Mouse (Mus musculus) heart, adult 2 months (tissue): ENCODE results near the gene Purb. TPM values are rescaled to one million over a fixed set of nuclear protein-coding genes. Genes with fewer than 3 reads are reported as not detected.
"Not testable (repeated sequence)": the region's sequence is repeated elsewhere in the genome, so short reads cannot be mapped to it uniquely, and the experiment has no call there.

ENCODE experiments used
- DNase-seq, 2 experiments: peaks; one replicate each; pipeline ENCODE4 v3.0.0; 2021
- H3K27ac ChIP-seq: fragments of 200-600 bp; 2 replicates; pipeline ENCODE4 v1.8.1; 2022
- H3K27me3 ChIP-seq: fragments of 200-500 bp; 2 replicates; pipeline ENCODE4 v1.6.1; 2012; ENCODE audit warnings: mild to moderate bottlenecking, low read length, inconsistent platforms, mixed read lengths; ENCODE audit not compliant: control insufficient read depth, insufficient read depth
- H3K36me3 ChIP-seq: fragments of 200-500 bp; 2 replicates; pipeline ENCODE4 v1.6.1; 2012; ENCODE audit warnings: low read length, inconsistent platforms; ENCODE audit not compliant: control insufficient read depth, insufficient read depth
- H3K4me1 ChIP-seq: fragments of 200-500 bp; 2 replicates; pipeline ENCODE4 v1.6.1; 2011; ENCODE audit warnings: low read length; ENCODE audit not compliant: control insufficient read depth, insufficient read depth
- H3K4me3 ChIP-seq: fragments of 200-600 bp; 2 replicates; pipeline ENCODE4 v1.8.1; 2022
- H3K79me2 ChIP-seq: fragments of 200-500 bp; replicated peaks from 2 replicates; pipeline ENCODE4 v1.6.1; 2012; ENCODE audit warnings: mild to moderate bottlenecking, inconsistent platforms, low read length, moderate library complexity, mixed read lengths; ENCODE audit not compliant: control insufficient read depth, insufficient read depth
- H3K9ac ChIP-seq: fragments of 200-500 bp; 2 replicates; pipeline ENCODE4 v1.6.1; 2012; ENCODE audit warnings: low read depth, mild to moderate bottlenecking, control low read depth, inconsistent platforms, low read length, mixed read lengths
- CTCF ChIP-seq: fragments of 200-600 bp; IDR thresholded peaks from 2 replicates; pipeline ENCODE4 v1.8.1; 2022; ENCODE audit warnings: antibody characterized with exemption, mild to moderate bottlenecking, moderate library complexity
- EP300 ChIP-seq: fragments of 200-500 bp; IDR thresholded peaks from 2 replicates; pipeline ENCODE4 v1.6.1; 2011; ENCODE audit warnings: low read depth, low read length, control low read depth; ENCODE audit not compliant: insufficient read depth
- POLR2A ChIP-seq: fragments of 200-500 bp; IDR thresholded peaks from 2 replicates; pipeline ENCODE4 v1.6.1; 2011; ENCODE audit warnings: mild to moderate bottlenecking, low read depth, low read length, control low read depth; ENCODE audit not compliant: insufficient read depth
- WGBS: fragments of 180-500 bp; shearing (Covaris S2); methylation state at CpG from one replicate; pipeline ENCODE4 v1.1.7; 2018; 5-methylcytosine and 5-hydroxymethylcytosine counted together
- intact Hi-C: fragments of 180-260 bp; cut with DNase I; formaldehyde crosslinking; loops from one replicate; pipeline ENCODE4 v1.15.1; 2025
- polyA plus RNA-seq: library from polyadenylated mRNA; depleted of rRNA; stranded (reverse); fragments of >200 nt; gene quantifications from 2 replicates; pipeline ENCODE4 v1.2.3, GENCODE M21; 2012
- total RNA-seq, 2 experiments: library from RNA; stranded (reverse); gene quantifications; 2 replicates each; pipeline ENCODE4 v1.2.3; 2021

Purb gene
- total and polyA plus RNA-seq, 3 experiments: 5.0 to 31.5 (median 28.0) TPM

- DNase-seq: peak; percentile 49 to 53
- intact Hi-C loops: no loop called here
- H3K79me2 ChIP-seq: no peaks in the 10 kb centered on the region
- H3K9ac ChIP-seq: no peak overlapping the region
- no peak overlapping the region for H3K4me3 ChIP-seq
- no peak overlapping the region for H3K27ac ChIP-seq
- H3K27me3 ChIP-seq: no peaks in the 10 kb centered on the region
- WGBS: 15% methylated on average over 4 of the region's 4 CpGs
- H3K4me1 ChIP-seq: no peaks in the 10 kb centered on the region; the same call in 1 of the 2 replicates
- peaks cover 6% of the 10 kb centered on the region for H3K36me3 ChIP-seq
- TF ChIP-seq CTCF: peak; percentile 73
- TF ChIP-seq POLR2A: no peak
- TF ChIP-seq EP300: 0 out of 2 replicates have a peak, but pooled peaks have one; percentile 16
Observed at GRCm38 (mm10) chr11:6465122-6465521, 10.6 kb downstream of the Purb start.

GRCm38 (mm10) chr11:6463159-6463837 is 12.4 kb downstream of the Purb start:
- Histone ChIP-seq H3K36me3 (no peaks in the 10 kb centered on the region; the same call in 1 of the 2 replicates), H3K27me3 (no peaks in the 10 kb centered on the region), H3K27ac (no peak overlapping the region), H3K79me2 (no peaks in the 10 kb centered on the region), H3K4me3 (no peak overlapping the region), H3K9ac (no peak overlapping the region), H3K4me1 (no peaks in the 10 kb centered on the region; the same call in 1 of the 2 replicates)
- no peak for DNase-seq
- intact Hi-C loops: no loop called here
- TF ChIP-seq EP300 (no peak), POLR2A (no peak), CTCF (no peak)
- WGBS: 90% methylated on average over 6 of the region's 6 CpGs

- no peak for DNase-seq
- H3K4me3 ChIP-seq: no peak overlapping the region
- H3K27me3 ChIP-seq: no peaks in the 10 kb centered on the region
- H3K9ac ChIP-seq: no peak overlapping the region
- TF ChIP-seq EP300 (no peak), POLR2A (no peak), CTCF (no peak)
- 55% methylated on average over 6 of the region's 6 CpGs for WGBS
- H3K36me3 ChIP-seq: no peaks in the 10 kb centered on the region
- no peak overlapping the region for H3K27ac ChIP-seq
- intact Hi-C loops: no loop called here
- H3K4me1 ChIP-seq: no peaks in the 10 kb centered on the region
- no peaks in the 10 kb centered on the region for H3K79me2 ChIP-seq
Observed at GRCm38 (mm10) chr11:6456083-6456482, 19.6 kb downstream of the Purb start.

GRCm38 (mm10) chr11:6448155-6448554 is 27.6 kb downstream of the Purb start:
- H3K36me3 ChIP-seq, H3K4me1 ChIP-seq, H3K4me3 ChIP-seq, intact Hi-C loops, H3K27ac ChIP-seq, H3K9ac ChIP-seq, DNase-seq, H3K27me3 ChIP-seq, H3K79me2 ChIP-seq: not testable (repeated sequence)
- 85% methylated on average over 5 of the region's 5 CpGs for WGBS

- Histone ChIP-seq H3K79me2 (0 out of 2 replicates have a peak, but pooled peaks cover 2% of the 10 kb centered on the region), H3K4me1 (peaks cover 4% of the 10 kb centered on the region; the same call in 1 of the 2 replicates), H3K9ac (no peak overlapping the region), H3K27ac (no peak overlapping the region), H3K27me3 (no peaks in the 10 kb centered on the region), H3K4me3 (no peak overlapping the region), H3K36me3 (peaks cover 4% of the 10 kb centered on the region; the same call in 1 of the 2 replicates)
- no peak for DNase-seq
- intact Hi-C loops: no loop called here
- TF ChIP-seq POLR2A: no peak
- 61% methylated on average over 4 of the region's 4 CpGs for WGBS
Observed at GRCm38 (mm10) chr11:6447493-6447892, 28.2 kb downstream of the Purb start.

- H3K27ac ChIP-seq: no peak overlapping the region
- intact Hi-C loops: loop anchor here (2.0 kb wide), 2 partner anchors 29 kb away; partner anchors contain the start of gene Purb
- H3K9ac ChIP-seq: no peak overlapping the region
- peaks cover 4% of the 10 kb centered on the region; the same call in 1 of the 2 replicates for H3K36me3 ChIP-seq
- WGBS: 87% methylated on average over 7 of the region's 7 CpGs
- H3K79me2 ChIP-seq: 0 out of 2 replicates have a peak, but pooled peaks cover 2% of the 10 kb centered on the region
- no peak overlapping the region for H3K4me3 ChIP-seq
- TF ChIP-seq EP300 (no peak), POLR2A (no peak), CTCF (no peak)
- DNase-seq: no peak
- no peaks in the 10 kb centered on the region for H3K27me3 ChIP-seq
- H3K4me1 ChIP-seq: peaks cover 6% of the 10 kb centered on the region; the same call in 1 of the 2 replicates
Observed at GRCm38 (mm10) chr11:6445951-6446350, 29.8 kb downstream of the Purb start.
